Mouse (Mus musculus) myocyte (in vitro differentiated cells): ENCODE data around the gene Lancl3.
"Not testable (repeated sequence)": the region's sequence is repeated elsewhere in the genome, so short reads cannot be mapped to it uniquely, and the experiment has no call there.

Source experiments
- CEBPB ChIP-seq: IDR thresholded peaks from 2 replicates; pipeline ENCODE4 v1.6.1; 2011; ENCODE audit warnings: mild to moderate bottlenecking, moderate library complexity; ENCODE audit not compliant: poor library complexity, insufficient read depth, severe bottlenecking
- E2F4 ChIP-seq: IDR thresholded peaks from one replicate; pipeline ENCODE4 v1.6.1; 2011; ENCODE audit warnings: mild to moderate bottlenecking, control low read depth, moderate library complexity; ENCODE audit not compliant: insufficient read depth
- MAX ChIP-seq: IDR thresholded peaks from one replicate; pipeline ENCODE4 v1.6.1; 2011; ENCODE audit warnings: low read depth, mild to moderate bottlenecking, control low read depth
- MYOD1 ChIP-seq, 3 experiments: IDR thresholded peaks; one replicate each; pipeline ENCODE4 v1.6.1; 2011; ENCODE audit warnings: control low read depth in 2 of 3, low read depth in 2 of 3, mild to moderate bottlenecking in 2 of 3, moderate library complexity in 1 of 3; ENCODE audit not compliant: insufficient read length in 2 of 3, control insufficient read depth in 1 of 3
- MYOG ChIP-seq, 3 experiments: IDR thresholded peaks; one replicate each; pipeline ENCODE4 v1.6.1; 2011; ENCODE audit warnings: control low read depth in 2 of 3, low read depth in 2 of 3, mild to moderate bottlenecking in 2 of 3; ENCODE audit not compliant: insufficient read length in 2 of 3, control insufficient read depth in 1 of 3, insufficient read depth in 1 of 3
- POLR2A ChIP-seq: IDR thresholded peaks from one replicate; pipeline ENCODE4 v1.6.1; 2011; ENCODE audit warnings: low read depth, mild to moderate bottlenecking, control low read depth, moderate library complexity; ENCODE audit not compliant: insufficient read length
- POLR2AphosphoS2 ChIP-seq: IDR thresholded peaks from one replicate; pipeline ENCODE4 v1.6.1; 2011; ENCODE audit warnings: low read depth, control low read depth; ENCODE audit not compliant: insufficient read length
- REST ChIP-seq: IDR thresholded peaks from one replicate; pipeline ENCODE4 v1.6.1; 2011; ENCODE audit warnings: mild to moderate bottlenecking, control low read depth, moderate library complexity; ENCODE audit not compliant: insufficient read depth, insufficient read length
- TCF12 ChIP-seq: IDR thresholded peaks from one replicate; pipeline ENCODE4 v1.6.1; 2011; ENCODE audit warnings: mild to moderate bottlenecking, control low read depth; ENCODE audit not compliant: poor library complexity, insufficient read depth, severe bottlenecking
- TCF3 ChIP-seq: IDR thresholded peaks from one replicate; pipeline ENCODE4 v1.6.1; 2011; ENCODE audit warnings: low read depth, control low read depth; ENCODE audit not compliant: insufficient read length
- USF1 ChIP-seq: IDR thresholded peaks from one replicate; pipeline ENCODE4 v1.6.1; 2011; ENCODE audit warnings: low read depth, mild to moderate bottlenecking, control low read depth, moderate library complexity

- TF ChIP-seq POLR2A; CEBPB; USF1; E2F4; TCF12; MYOD1 (IDR thresholded peaks at IDR 0.05; ENCODE audit: control insufficient read depth in 1 of 3, insufficient read length in 2 of 3, low read depth in 2 of 3); POLR2AphosphoS2; MAX; TCF3; MYOG (IDR thresholded peaks at IDR 0.05; ENCODE audit: control insufficient read depth in 1 of 3, insufficient read depth in 1 of 3, insufficient read length in 2 of 3, low read depth in 2 of 3); REST: not testable (repeated sequence)
These were observed 93.6 kb downstream of the Lancl3 start for GRCm38 (mm10) chrX:9293140-9293829.
